Mouse (Mus musculus) thymus, postnatal 10 days (tissue): ENCODE results near the gene Gtf2h4.
A peak's percentile ranks its signal among the peaks of the same experiment; 100 is the strongest.

Experiments
- DNase-seq, 2 experiments: peaks; one replicate each; pipeline ENCODE4 v3.0.0; 2021; ENCODE audit warnings: low spot score in 2 of 2

The Gtf2h4 gene

DNA sequence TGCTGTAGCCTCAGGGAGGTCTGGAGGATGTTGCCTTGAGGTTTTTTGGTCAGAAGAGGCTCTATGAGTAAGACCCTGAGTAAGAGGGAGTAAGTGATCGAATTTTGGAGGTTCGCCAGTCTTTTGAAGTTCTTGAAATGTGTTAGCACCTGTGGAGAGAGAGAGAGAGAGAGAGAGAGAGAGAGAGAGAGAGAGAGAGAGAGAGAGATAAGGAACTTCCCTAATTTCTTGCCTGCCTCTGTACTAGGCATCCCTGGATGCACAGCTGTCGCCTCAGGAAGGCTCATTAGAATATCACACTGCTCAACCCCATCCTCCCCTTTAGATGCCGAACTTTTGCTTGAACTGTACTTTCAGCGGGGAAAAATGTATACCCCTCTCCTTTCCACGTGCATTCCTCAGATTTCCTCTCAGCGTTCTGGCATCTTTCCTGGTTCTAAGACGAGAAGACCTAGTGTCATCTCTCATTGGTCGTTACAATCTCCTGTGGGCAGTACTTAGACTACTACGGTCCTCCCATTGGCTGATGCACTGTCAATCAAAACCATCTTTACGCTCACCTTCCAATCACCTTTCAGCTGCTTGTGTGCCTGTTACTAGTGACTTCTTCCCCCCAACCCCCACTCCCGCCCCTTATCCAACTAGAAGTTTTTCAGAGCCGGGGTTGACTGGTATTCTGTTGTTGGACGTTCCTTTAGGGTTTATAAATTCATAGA is 34.9 kb downstream of the Gtf2h4 start:
- peak; percentile 64 to 65 for DNase-seq

- DNase-seq, result no peak
Observed at GRCm38 (mm10) chr17:35636363-35636762, 37.2 kb downstream of the Gtf2h4 start.

- peak; percentile 40 to 74 for DNase-seq
Observed at GRCm38 (mm10) chr17:35635699-35636111, 37.8 kb downstream of the Gtf2h4 start.

- DNase-seq, result no peak
Observed at GRCm38 (mm10) chr17:35635202-35635601, 38.3 kb downstream of the Gtf2h4 start.

- peak in 1 of 2 experiments; percentile 31 for DNase-seq
Observed at GRCm38 (mm10) chr17:35633992-35634391, 39.5 kb downstream of the Gtf2h4 start.

DNA sequence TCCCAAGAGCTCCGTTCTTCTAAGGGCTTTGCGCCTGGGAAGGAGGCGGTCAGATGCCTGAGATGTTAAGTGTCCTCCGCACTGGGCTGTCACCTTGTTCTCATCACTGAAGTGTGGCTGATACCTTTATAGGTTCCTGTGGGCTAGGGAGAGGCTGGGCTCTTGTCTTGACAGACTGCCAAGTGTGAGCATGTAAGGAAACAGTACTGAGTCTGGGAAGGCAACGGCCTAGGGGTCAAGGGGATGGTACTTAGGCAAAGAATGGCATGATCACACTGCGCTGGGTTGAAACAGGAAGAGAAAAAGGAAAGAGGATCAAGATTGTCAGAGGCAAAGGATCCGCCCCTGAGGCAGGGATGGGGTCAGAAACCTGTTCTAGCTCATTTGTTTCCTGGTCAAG is 47.0 kb downstream of the Gtf2h4 start, which contains the start of gene Gm9573:
Gene Gm9573 (minus strand): TSS at position 101 of the 400 bp plus-strand sequence.
- no peak for DNase-seq
